Mouse (Mus musculus) testis, adult 2 months (tissue): ENCODE measurements around the gene Serinc5.

ENCODE experiments used
- CTCF ChIP-seq: fragments of 200-500 bp; IDR thresholded peaks from 2 replicates; pipeline ENCODE4 v1.5.1; 2012; ENCODE audit warnings: low read depth, mild to moderate bottlenecking, inconsistent platforms, low read length, moderate library complexity; ENCODE audit not compliant: control insufficient read depth, insufficient read depth, insufficient replicate concordance
- POLR2A ChIP-seq: fragments of 200-500 bp; IDR thresholded peaks from 2 replicates; pipeline ENCODE4 v1.6.1; 2012; ENCODE audit warnings: low read depth, mild to moderate bottlenecking, inconsistent platforms, low read length, moderate library complexity; ENCODE audit not compliant: control insufficient read depth

DNA sequence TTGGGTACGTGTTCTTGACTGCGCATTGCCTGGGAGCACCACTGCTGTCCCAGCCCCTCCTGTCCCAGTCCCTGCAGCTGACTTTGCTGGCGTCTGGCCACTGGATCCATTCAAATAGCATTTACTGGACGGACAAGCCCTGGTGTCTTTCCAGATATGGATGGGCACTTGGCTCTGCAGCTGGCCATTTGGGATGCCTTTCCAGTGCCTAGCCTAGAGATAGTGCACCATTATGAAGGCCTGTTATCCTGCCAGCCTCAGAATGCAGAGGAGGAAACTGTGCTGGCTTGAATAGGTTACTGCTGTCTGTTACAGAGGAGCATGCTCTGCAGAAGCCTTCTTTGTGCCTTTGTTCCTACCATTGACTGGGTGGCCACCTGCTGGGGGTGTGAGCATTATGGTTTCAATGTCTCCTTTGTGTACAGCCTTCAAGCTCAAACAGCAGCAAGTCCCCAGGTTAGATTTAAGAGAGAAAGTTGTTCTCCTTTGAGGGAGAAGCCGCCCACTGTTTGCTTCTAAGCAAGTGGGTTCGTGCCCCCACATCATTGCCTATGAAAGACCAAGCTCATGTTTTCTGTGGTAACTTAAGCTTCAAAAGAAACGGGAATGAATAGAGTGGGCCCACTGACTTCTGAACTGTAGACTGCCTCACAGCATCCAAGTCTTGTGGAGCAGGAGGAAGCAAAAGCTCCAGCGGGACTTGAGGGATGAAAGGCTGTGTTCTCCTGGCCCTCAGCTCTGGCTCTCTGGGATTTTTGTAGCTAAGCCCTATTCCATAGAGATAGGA is 92.5 kb downstream of the Serinc5 start:
- no peak for TF ChIP-seq CTCF
- TF ChIP-seq POLR2A = no peak
